Mouse (Mus musculus) kidney, postnatal 4 days (tissue): ENCODE measurements at regions not wholly inside any gene's neighbourhood (a gene's known extent, or its start where the extent isn't known, plus 50 kb on each side); places are given as distances from the start of the nearest gene placed in this dataset.

ENCODE experiments used
- DNase-seq, 2 experiments: peaks; one replicate each; pipeline ENCODE4 v3.0.0; 2021; ENCODE audit warnings: mixed read lengths in 2 of 2

- DNase-seq: no peak
Measured at GRCm38 (mm10) chr7:113117599-113117998, 89.7 kb upstream of the Arntl start.

- DNase-seq: peak; percentile 67 to 78
Measured at GRCm38 (mm10) chr7:113121911-113122319, 85.3 kb upstream of the Arntl start.

GRCm38 (mm10) chr7:113126010-113126409, 81.3 kb upstream of the Arntl start:
- no peak for DNase-seq

- DNase-seq: no peak
Measured at GRCm38 (mm10) chr7:113130552-113130951, 76.7 kb upstream of the Arntl start.

- DNase-seq: peak; percentile 89 to 91
Measured at GRCm38 (mm10) chr7:113131945-113132538, 75.2 kb upstream of the Arntl start.

- no peak for DNase-seq
Measured at GRCm38 (mm10) chr7:113133891-113134290, 73.4 kb upstream of the Arntl start.

GRCm38 (mm10) chr7:113140011-113140438, 67.2 kb upstream of the Arntl start:
- DNase-seq: no peak

GRCm38 (mm10) chr7:113141846-113142683, 65.2 kb upstream of the Arntl start:
- no peak for DNase-seq

GRCm38 (mm10) chr7:113143552-113143951, 63.7 kb upstream of the Arntl start:
- DNase-seq: peak; percentile 92 to 93

- no peak for DNase-seq
Measured at GRCm38 (mm10) chr7:113145046-113145445, 62.2 kb upstream of the Arntl start.

GRCm38 (mm10) chr7:113146108-113146507, 61.2 kb upstream of the Arntl start:
- DNase-seq: no peak

- no peak for DNase-seq
Measured at GRCm38 (mm10) chr7:113146526-113146925, 60.7 kb upstream of the Arntl start.

- no peak for DNase-seq
Measured at GRCm38 (mm10) chr7:113147391-113148332, 59.6 kb upstream of the Arntl start.

GRCm38 (mm10) chr7:113148700-113149099, 58.6 kb upstream of the Arntl start:
- DNase-seq: no peak

- no peak for DNase-seq
Measured at GRCm38 (mm10) chr7:113149966-113150470, 57.2 kb upstream of the Arntl start.

- DNase-seq: peak in 1 of 2 experiments; percentile 21
Measured at GRCm38 (mm10) chr7:113150789-113151188, 56.5 kb upstream of the Arntl start.

- peak in 1 of 2 experiments; percentile 22 for DNase-seq
Measured at GRCm38 (mm10) chr7:113151499-113151898, 55.8 kb upstream of the Arntl start.

- DNase-seq: no peak
Measured at GRCm38 (mm10) chr7:113153386-113153785, 53.9 kb upstream of the Arntl start.

- no peak for DNase-seq
Measured at GRCm38 (mm10) chr7:113154066-113154465, 53.2 kb upstream of the Arntl start.

- no peak for DNase-seq
Measured at GRCm38 (mm10) chr7:113156366-113156765, 50.9 kb upstream of the Arntl start.

GRCm38 (mm10) chr7:113156861-113157747, 50.2 kb upstream of the Arntl start:
- no peak for DNase-seq
